Mouse (Mus musculus): ENCODE results near the gene Tmem269. TPM values are rescaled to one million over a fixed set of nuclear protein-coding genes. Genes with fewer than 3 reads are reported as not detected.

Gene Tmem269
- polyA plus RNA-seq, 1 experiment from 2014 or later: not detected

Other genes with a start within 250 kb of the Tmem269 start
- 89.7 and 95.7 TPM in 2 replicates for gene Slc2a1, start 109.5 kb downstream of the Tmem269 start, polyA plus RNA-seq (2015; fragmentation: Nextera tagmentation; extraction: Ambion mirVana)
- 9.0 and 9.3 TPM in 2 replicates for gene Zfp691, start 44.0 kb downstream of the Tmem269 start, polyA plus RNA-seq (2015; fragmentation: Nextera tagmentation; extraction: Ambion mirVana)
- gene Ermap, start 28.2 kb downstream of the Tmem269 start, polyA plus RNA-seq (2015; fragmentation: Nextera tagmentation; extraction: Ambion mirVana): 1.4 and 4.3 TPM in 2 replicates
- gene Svbp, start 22.9 kb downstream of the Tmem269 start, polyA plus RNA-seq (2015; fragmentation: Nextera tagmentation; extraction: Ambion mirVana): 114 and 123 TPM in 2 replicates
- gene AU022252, start 14.5 kb upstream of the Tmem269 start, polyA plus RNA-seq (2015; fragmentation: Nextera tagmentation; extraction: Ambion mirVana): 26.5 and 30.8 TPM in 2 replicates
- gene P3h1, start 14.7 kb upstream of the Tmem269 start, polyA plus RNA-seq (2015; fragmentation: Nextera tagmentation; extraction: Ambion mirVana): 34.9 and 36.2 TPM in 2 replicates
- gene Cldn19, start 37.2 kb upstream of the Tmem269 start, polyA plus RNA-seq (2015; fragmentation: Nextera tagmentation; extraction: Ambion mirVana): 0.15 and 0.18 TPM in 2 replicates
- 412 and 442 TPM in 2 replicates for gene Ybx1, start 76.4 kb upstream of the Tmem269 start, polyA plus RNA-seq (2015; fragmentation: Nextera tagmentation; extraction: Ambion mirVana)
- 86.8 and 91.9 TPM in 2 replicates for gene Ppih, start 102.3 kb upstream of the Tmem269 start, polyA plus RNA-seq (2015; fragmentation: Nextera tagmentation; extraction: Ambion mirVana)
- gene Ccdc30, start 197.3 kb upstream of the Tmem269 start, polyA plus RNA-seq (2015; fragmentation: Nextera tagmentation; extraction: Ambion mirVana): 6.1 and 9.3 TPM in 2 replicates
- gene Ppcs, start 204.2 kb upstream of the Tmem269 start, polyA plus RNA-seq (2015; fragmentation: Nextera tagmentation; extraction: Ambion mirVana): 31.5 and 33.9 TPM in 2 replicates
- gene Zmynd12, start 204.6 kb upstream of the Tmem269 start, polyA plus RNA-seq (2015; fragmentation: Nextera tagmentation; extraction: Ambion mirVana): 2.0 and 2.1 TPM in 2 replicates